Mouse (Mus musculus): ENCODE data around the gene Lama4. TPM values are rescaled to one million over a fixed set of nuclear protein-coding genes. Genes with fewer than 3 reads are reported as not detected.

The Lama4 gene
- total and polyA plus RNA-seq, 3 experiments: not detected

DNA sequence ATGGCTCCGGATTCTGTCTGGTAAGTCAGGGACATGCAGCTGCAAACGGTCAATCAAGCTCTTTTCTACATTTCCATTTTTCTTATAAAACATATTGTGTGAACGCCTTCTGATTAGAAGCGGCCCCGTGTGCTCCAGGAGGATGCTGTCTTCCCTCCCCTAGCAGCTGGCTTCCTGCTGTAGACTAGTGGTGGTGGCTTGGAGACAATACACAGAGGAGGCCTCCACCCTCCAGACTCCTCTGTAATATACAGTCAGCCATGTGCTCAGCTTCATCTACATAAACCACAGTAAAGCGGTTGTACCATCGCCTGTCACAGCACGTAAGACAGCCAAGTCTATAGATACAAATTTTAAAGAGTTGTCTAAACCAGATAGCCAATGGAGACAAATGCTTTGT, 40.2 kb downstream of the Lama4 start:
- no peaks in the 10 kb centered on the region for H3K27me3 ChIP-seq (ENCODE audit: control insufficient read depth in 1 of 2, insufficient read depth in 2 of 2, low read length in 2 of 2)
- H3K27ac ChIP-seq (ENCODE audit: control insufficient read depth, low read depth, low read length): no peak overlapping the region
- H3K4me1 ChIP-seq (ENCODE audit: control insufficient read depth in 1 of 2, insufficient read depth in 2 of 2, low read length in 2 of 2): no peaks in the 10 kb centered on the region
- no peak for DNase-seq (ENCODE audit: low read depth, low spot score)
- H3K36me3 ChIP-seq (ENCODE audit: control insufficient read depth in 1 of 2, insufficient read depth in 2 of 2, low read length in 2 of 2): no peaks in the 10 kb centered on the region
- no peak overlapping the region for H3K9ac ChIP-seq (ENCODE audit: control insufficient read depth, low read depth, low read length, poor library complexity, severe bottlenecking)
- TF ChIP-seq MYC (IDR thresholded peaks at IDR 0.05; ENCODE audit: low read depth, low read length): no peak
- TF ChIP-seq POLR2AphosphoS5 (IDR thresholded peaks at IDR 0.05; ENCODE audit: borderline replicate concordance, low read depth, low read length): no peak
- no peak for TF ChIP-seq RCOR1 (IDR thresholded peaks at IDR 0.05; ENCODE audit: low read depth, low read length)
- TF ChIP-seq RAD21 (IDR thresholded peaks at IDR 0.05; ENCODE audit: low read depth, low read length): no peak
- no peak for TF ChIP-seq SMC3 (IDR thresholded peaks at IDR 0.05; ENCODE audit: low read depth, low read length)
- TF ChIP-seq CHD2 (IDR thresholded peaks at IDR 0.05; ENCODE audit: low read length): no peak
- no peak for TF ChIP-seq NELFE (IDR thresholded peaks at IDR 0.05; ENCODE audit: low read depth, low read length)
- TF ChIP-seq GABPA (IDR thresholded peaks at IDR 0.05; ENCODE audit: low read depth, low read length): no peak
- TF ChIP-seq MEF2A (IDR thresholded peaks at IDR 0.05; ENCODE audit: extremely low read depth, insufficient replicate concordance, low read depth, low read length, poor library complexity, severe bottlenecking): no peak
- TF ChIP-seq SIN3A (IDR thresholded peaks at IDR 0.05; ENCODE audit: low read length): no peak
- TF ChIP-seq USF1 (IDR thresholded peaks at IDR 0.05; ENCODE audit: low read depth, low read length): no peak
- TF ChIP-seq ZMIZ1 (IDR thresholded peaks at IDR 0.05; ENCODE audit: low read depth, low read length): no peak
- TF ChIP-seq HCFC1 (IDR thresholded peaks at IDR 0.05; ENCODE audit: low read depth, low read length): no peak
- TF ChIP-seq NRF1 (IDR thresholded peaks at IDR 0.05; ENCODE audit: insufficient read depth, low read depth, low read length, poor library complexity, severe bottlenecking): no peak
- TF ChIP-seq EP300 (IDR thresholded peaks at IDR 0.05; ENCODE audit: low read depth in 1 of 2, low read length in 2 of 2): no peak
- TF ChIP-seq KAT2A (conservative IDR thresholded peaks at IDR 0.05; ENCODE audit: low read depth, low read length): no peak
- TF ChIP-seq ZNF384 (IDR thresholded peaks at IDR 0.05; ENCODE audit: low read depth, low read length): no peak
- no peaks in the 10 kb centered on the region for H3K9me3 ChIP-seq (replicated peaks; ENCODE audit: insufficient read depth, low read length)
- H3K4me3 ChIP-seq (ENCODE audit: control insufficient read depth in 1 of 2, insufficient read depth in 1 of 2, low read depth in 2 of 2, low read length in 2 of 2): no peak overlapping the region
- H3K79me2 ChIP-seq (ENCODE audit: control insufficient read depth, insufficient read depth, low read length, poor library complexity): no peaks in the 10 kb centered on the region

DNA sequence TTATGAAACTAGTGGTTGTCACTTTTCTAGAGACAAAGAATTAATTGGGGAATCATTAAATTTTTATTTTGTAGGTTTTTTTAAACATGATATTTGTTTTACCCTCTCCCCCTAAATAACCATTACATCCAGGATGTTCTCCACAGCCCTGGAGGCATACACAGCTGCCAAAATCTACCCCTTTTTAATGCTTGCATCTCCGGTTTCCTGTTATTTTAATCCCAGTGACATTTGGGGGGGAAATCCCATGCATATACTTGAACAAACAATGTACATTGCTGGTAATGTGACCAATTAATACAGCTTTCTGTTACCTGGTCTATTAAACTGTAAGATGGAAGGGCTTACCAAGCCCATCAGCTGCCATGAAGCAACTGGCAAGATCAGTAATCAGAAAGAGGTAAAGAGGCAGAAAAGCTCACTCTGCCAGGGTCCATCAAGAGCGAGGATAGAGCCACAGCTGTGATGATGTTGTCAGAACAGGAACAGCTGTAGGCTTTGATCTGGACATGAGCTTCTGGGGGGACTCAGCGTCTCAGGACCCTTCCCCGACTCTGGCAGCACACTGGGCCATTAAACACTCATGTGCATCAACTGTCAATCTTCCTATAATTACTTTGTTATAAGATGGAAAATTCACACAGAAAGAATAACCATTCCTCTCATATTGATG, 41.3 kb downstream of the Lama4 start:
- H3K4me3 ChIP-seq (ENCODE audit: control insufficient read depth in 1 of 2, insufficient read depth in 1 of 2, low read depth in 2 of 2, low read length in 2 of 2): no peak overlapping the region

More for the DNA sequence above, 41.3 kb downstream of the Lama4 start:
- no peak for TF ChIP-seq ZC3H11A (IDR thresholded peaks at IDR 0.05; ENCODE audit: low read depth, low read length)
- no peak for TF ChIP-seq HCFC1 (IDR thresholded peaks at IDR 0.05; ENCODE audit: low read depth, low read length)
- TF ChIP-seq MYC (IDR thresholded peaks at IDR 0.05; ENCODE audit: low read depth, low read length): no peak
- no peak for TF ChIP-seq CTCF (IDR thresholded peaks at IDR 0.05 in 2 of 3, conservative IDR thresholded peaks at IDR 0.05 in 1 of 3; ENCODE audit: control insufficient read depth in 1 of 3, insufficient read depth in 1 of 3, low read depth in 2 of 3, low read length in 3 of 3, poor library complexity in 1 of 3, severe bottlenecking in 1 of 3)
- no peaks in the 10 kb centered on the region for H3K9me3 ChIP-seq (replicated peaks; ENCODE audit: insufficient read depth, low read length)
- H3K79me2 ChIP-seq (ENCODE audit: control insufficient read depth, insufficient read depth, low read length, poor library complexity): no peaks in the 10 kb centered on the region
- no peaks in the 10 kb centered on the region for H3K27me3 ChIP-seq (ENCODE audit: control insufficient read depth in 1 of 2, insufficient read depth in 2 of 2, low read length in 2 of 2)
- H3K36me3 ChIP-seq (ENCODE audit: control insufficient read depth in 1 of 2, insufficient read depth in 2 of 2, low read length in 2 of 2): no peaks in the 10 kb centered on the region
- no peak overlapping the region for H3K27ac ChIP-seq (ENCODE audit: control insufficient read depth, low read depth, low read length)
- no peaks in the 10 kb centered on the region for H3K4me1 ChIP-seq (ENCODE audit: control insufficient read depth in 1 of 2, insufficient read depth in 2 of 2, low read length in 2 of 2)
- H3K9ac ChIP-seq (ENCODE audit: control insufficient read depth, low read depth, low read length, poor library complexity, severe bottlenecking): no peak overlapping the region
- DNase-seq (ENCODE audit: low read depth, low spot score): no peak

All from MEL (cell line).